Mouse (Mus musculus): ENCODE data around the gene Gm17677. TPM values are rescaled to one million over a fixed set of nuclear protein-coding genes. Genes with fewer than 3 reads are reported as not detected.

The Gm17677 gene
- polyA plus RNA-seq (2014; fragmentation: Illumina TruSeq; extraction: RNeasy Lipid Tissue Mini Kit (QIAGEN cat#74804); ENCODE audit: insufficient read depth, low read depth, low replicate concordance): not detected

DNA sequence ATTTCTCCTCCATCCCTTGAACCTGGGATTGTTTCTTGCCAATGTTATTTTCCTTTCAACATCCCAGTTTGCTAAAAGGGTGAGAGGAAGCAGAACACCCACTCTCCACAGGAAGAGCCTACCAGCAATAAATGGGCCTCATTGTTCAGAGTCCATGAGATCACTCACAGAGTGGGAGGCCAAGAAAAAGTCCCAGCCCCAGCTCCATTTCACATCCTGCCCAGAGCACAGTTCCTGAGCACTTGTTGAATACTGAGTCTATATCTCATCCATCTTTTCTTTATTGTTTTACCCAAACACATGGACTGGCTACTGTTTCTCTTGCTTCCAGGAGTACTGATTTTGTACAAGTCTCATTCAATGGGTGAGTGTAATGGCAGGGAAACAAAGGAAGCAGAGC, at the start of gene Gm17677:
Gene Gm17677, plus strand, starts transcription at position 301 of the 400 bp plus-strand sequence.

DNA sequence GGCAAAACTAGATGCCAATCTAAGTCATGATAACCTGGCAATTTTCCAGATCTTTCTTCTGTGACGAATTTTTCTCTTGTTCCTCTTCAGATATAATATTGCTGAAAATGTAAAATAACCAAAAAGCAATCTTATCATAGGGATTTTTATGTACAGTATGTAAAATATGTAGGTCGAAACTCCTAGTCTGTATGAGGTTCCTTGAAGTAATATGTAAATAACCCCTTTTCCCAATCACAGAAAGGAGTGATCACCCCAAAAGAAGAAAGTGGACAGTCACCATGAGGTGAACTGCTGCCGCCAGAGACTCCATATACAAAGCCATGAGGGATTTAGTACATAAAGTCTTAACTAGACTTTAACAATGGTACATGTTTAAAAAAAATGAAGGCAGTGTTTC, 37.2 kb downstream of the Gm17677 start, which contains the start of gene Gm17727:
Gene Gm17727, minus strand, starts transcription at position 101 of the 400 bp plus-strand sequence.

DNA sequence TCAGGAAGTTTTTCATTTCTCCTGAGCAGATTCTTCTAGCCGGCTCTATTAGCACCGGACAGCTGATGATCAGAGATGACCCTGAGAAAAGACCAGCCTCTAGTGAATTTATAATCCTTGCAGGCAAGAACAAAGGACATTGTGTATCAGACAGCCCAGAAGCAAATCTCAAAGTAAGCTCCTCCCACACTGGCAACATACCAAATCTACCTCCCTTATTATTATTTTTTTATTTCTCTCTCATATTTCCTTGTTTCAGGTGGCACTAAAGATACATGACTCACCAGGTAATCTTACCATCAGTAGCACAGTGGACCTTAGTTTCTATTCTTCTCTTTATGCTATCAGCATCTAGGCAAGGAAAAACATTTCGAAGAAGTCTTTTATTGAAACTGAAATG, 49.2 kb downstream of the Gm17677 start, which contains the start of the genes Gm27235 and D730048I06Rik:
Gene Gm27235, minus strand, starts transcription at position 101 of the 400 bp plus-strand sequence.
Gene D730048I06Rik, minus strand, starts transcription at position 112 of the 400 bp plus-strand sequence.

Other genes starting within 250 kb of the Gm17677 start
- gene Gm1113, start 222.8 kb upstream of the Gm17677 start, polyA plus RNA-seq (2014; fragmentation: Illumina TruSeq; extraction: RNeasy Lipid Tissue Mini Kit (QIAGEN cat#74804); ENCODE audit: insufficient read depth, low read depth, low replicate concordance): not detected
- 0.04 TPM for gene Ddx25, start 182.5 kb upstream of the Gm17677 start, polyA plus RNA-seq (2014; fragmentation: Illumina TruSeq; extraction: RNeasy Lipid Tissue Mini Kit (QIAGEN cat#74804); ENCODE audit: insufficient read depth, low read depth, low replicate concordance)
- gene Pus3, start 182.5 kb upstream of the Gm17677 start, polyA plus RNA-seq (2014; fragmentation: Illumina TruSeq; extraction: RNeasy Lipid Tissue Mini Kit (QIAGEN cat#74804); ENCODE audit: insufficient read depth, low read depth, low replicate concordance): 7.0 TPM
- not detected for gene Pate2, start 170.8 kb upstream of the Gm17677 start, polyA plus RNA-seq (2014; fragmentation: Illumina TruSeq; extraction: RNeasy Lipid Tissue Mini Kit (QIAGEN cat#74804); ENCODE audit: insufficient read depth, low read depth, low replicate concordance)
- 2.5 TPM for gene Hyls1, start 170.7 kb upstream of the Gm17677 start, polyA plus RNA-seq (2014; fragmentation: Illumina TruSeq; extraction: RNeasy Lipid Tissue Mini Kit (QIAGEN cat#74804); ENCODE audit: insufficient read depth, low read depth, low replicate concordance)
- not detected for gene Pate4, start 129.1 kb upstream of the Gm17677 start, polyA plus RNA-seq (2014; fragmentation: Illumina TruSeq; extraction: RNeasy Lipid Tissue Mini Kit (QIAGEN cat#74804); ENCODE audit: insufficient read depth, low read depth, low replicate concordance)
- gene Pate3, start 92.8 kb upstream of the Gm17677 start, polyA plus RNA-seq (2014; fragmentation: Illumina TruSeq; extraction: RNeasy Lipid Tissue Mini Kit (QIAGEN cat#74804); ENCODE audit: insufficient read depth, low read depth, low replicate concordance): not detected
- gene Pate1, start 53.7 kb upstream of the Gm17677 start, polyA plus RNA-seq (2014; fragmentation: Illumina TruSeq; extraction: RNeasy Lipid Tissue Mini Kit (QIAGEN cat#74804); ENCODE audit: insufficient read depth, low read depth, low replicate concordance): not detected
- not detected for gene Gm17727, start 37.1 kb downstream of the Gm17677 start, polyA plus RNA-seq (2014; fragmentation: Illumina TruSeq; extraction: RNeasy Lipid Tissue Mini Kit (QIAGEN cat#74804); ENCODE audit: insufficient read depth, low read depth, low replicate concordance)
- not detected for gene Gm27235, start 49.1 kb downstream of the Gm17677 start, polyA plus RNA-seq (2014; fragmentation: Illumina TruSeq; extraction: RNeasy Lipid Tissue Mini Kit (QIAGEN cat#74804); ENCODE audit: insufficient read depth, low read depth, low replicate concordance)
- not detected for gene D730048I06Rik, start 49.1 kb downstream of the Gm17677 start, polyA plus RNA-seq (2014; fragmentation: Illumina TruSeq; extraction: RNeasy Lipid Tissue Mini Kit (QIAGEN cat#74804); ENCODE audit: insufficient read depth, low read depth, low replicate concordance)
- gene 9230110F15Rik, start 103.1 kb downstream of the Gm17677 start, polyA plus RNA-seq (2014; fragmentation: Illumina TruSeq; extraction: RNeasy Lipid Tissue Mini Kit (QIAGEN cat#74804); ENCODE audit: insufficient read depth, low read depth, low replicate concordance): not detected
- gene 9230113P08Rik, start 167.4 kb downstream of the Gm17677 start, polyA plus RNA-seq (2014; fragmentation: Illumina TruSeq; extraction: RNeasy Lipid Tissue Mini Kit (QIAGEN cat#74804); ENCODE audit: insufficient read depth, low read depth, low replicate concordance): not detected

All from lung, adult 10 weeks (tissue).